20 mouse cellular contexts compared by ENCODE assay signal in the genomic region with DNA sequence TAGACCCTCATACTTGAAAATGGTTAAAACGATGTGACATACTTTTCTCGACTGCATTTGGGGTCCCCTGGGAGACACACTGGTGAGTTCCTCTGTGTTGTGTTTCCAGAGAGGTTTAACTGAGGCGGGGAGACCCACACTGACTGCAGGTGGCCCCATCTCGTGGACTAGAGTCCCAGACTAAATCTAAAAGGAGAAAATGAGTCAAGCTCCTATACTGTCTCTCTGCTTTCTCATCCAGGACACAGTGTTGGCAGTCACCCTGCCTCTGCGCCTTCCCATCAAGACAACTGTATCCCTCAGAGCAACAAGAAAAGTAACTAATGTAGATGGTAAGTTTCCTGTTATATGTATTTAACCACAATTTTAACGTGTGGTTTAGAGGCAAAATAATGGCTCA. TPM values are rescaled to one million over a fixed set of nuclear protein-coding genes. Genes with fewer than 3 reads are reported as not detected.
"Had no signal": no experiment of that assay in that cellular context is flagged by ENCODE, and none has a peak within 500 bp of the region (broad histone marks: within the 10 kb centered on the region; RNA-seq: fewer than 3 reads in every experiment).

No protein-coding gene starts in this region.

- H3K9me3 ChIP-seq: neural tube, embryonic 12.5 days; neural tube, embryonic 13.5 days; neural tube, embryonic 15.5 days; stomach, embryonic 15.5 days had no signal

- H3K27ac ChIP-seq: neural tube, embryonic 12.5 days; neural tube, embryonic 13.5 days; neural tube, embryonic 15.5 days; stomach, embryonic 15.5 days; stomach, postnatal 0 days had no signal

- H3K27me3 ChIP-seq: neural tube, embryonic 12.5 days; neural tube, embryonic 13.5 days; stomach, embryonic 15.5 days had no signal

- H3K4me2 ChIP-seq: neural tube, embryonic 12.5 days; neural tube, embryonic 13.5 days; neural tube, embryonic 15.5 days; stomach, embryonic 15.5 days had no signal

- H3K9ac ChIP-seq: neural tube, embryonic 12.5 days; neural tube, embryonic 13.5 days; neural tube, embryonic 15.5 days; stomach, embryonic 15.5 days had no signal

- H3K36me3 ChIP-seq: neural tube, embryonic 12.5 days; neural tube, embryonic 13.5 days; neural tube, embryonic 15.5 days; stomach, embryonic 15.5 days had no signal

- H3K4me3 ChIP-seq: neural tube, embryonic 12.5 days; neural tube, embryonic 13.5 days; neural tube, embryonic 15.5 days; stomach, embryonic 15.5 days had no signal

- DNase-seq: retina, postnatal 1 day; right cerebral cortex, adult 18-20 months; right cerebral cortex, postnatal 14 days; right cerebral cortex, postnatal 25 days; right cerebral cortex, postnatal 4 days; spleen, adult 18-20 months; thymus, adult 18-20 months; thymus, adult 2 months; thymus, postnatal 14 days; thymus, postnatal 25 days; thymus, postnatal 36 days; thymus, postnatal 4 days had no signal

RNA-seq across cellular contexts. Expression of a gene that starts 15.9 kb away (rescaled TPM):
- total RNA-seq: neutrophil, adult 5-6 weeks had no signal
- polyA plus RNA-seq: spleen, adult 2 months; stomach, embryonic 14.5 days had no signal
